Mouse (Mus musculus) urinary bladder, adult 2 months (tissue): ENCODE measurements around the gene Gucd1. TPM values are rescaled to one million over a fixed set of nuclear protein-coding genes. Genes with fewer than 3 reads are reported as not detected.
"Not testable (repeated sequence)": the region's sequence is repeated elsewhere in the genome, so short reads cannot be mapped to it uniquely, and the experiment has no call there.

Source experiments
- DNase-seq: peaks from one replicate; pipeline ENCODE4 v3.0.0; 2022; ENCODE audit warnings: low spot score
- polyA plus RNA-seq: library from polyadenylated mRNA; depleted of rRNA; stranded (reverse); fragments of >200 nt; gene quantifications from 2 replicates; pipeline ENCODE4 v1.2.3, GENCODE M21; 2012

Gucd1 gene
- polyA plus RNA-seq, 1 experiment = 13.4 TPM

DNA sequence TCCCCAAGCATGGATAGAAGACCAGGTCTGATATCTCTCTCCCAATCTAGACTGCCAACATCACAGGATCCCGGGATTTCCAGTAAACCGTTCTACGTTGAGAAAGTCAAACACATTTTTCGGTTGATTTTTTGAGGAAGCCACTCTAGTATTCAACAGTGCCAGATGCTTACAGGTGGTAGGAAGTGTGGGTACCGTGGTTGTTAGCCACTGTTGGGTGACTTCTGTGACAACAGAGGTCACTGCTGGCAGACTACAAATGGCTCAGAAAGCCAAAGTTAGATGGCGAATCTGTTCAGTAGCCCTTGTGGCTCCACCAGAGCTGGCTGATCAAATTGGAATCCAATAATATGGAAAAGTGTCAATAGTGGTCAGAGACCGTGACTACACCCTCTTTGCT lies 14.1 kb downstream of the Gucd1 start:
- no peak for DNase-seq

GRCm38 (mm10) chr10:75501641-75502040 lies 16.1 kb downstream of the Gucd1 start:
- no peak for DNase-seq

GRCm38 (mm10) chr10:75500345-75500744 lies 17.4 kb downstream of the Gucd1 start:
- DNase-seq = no peak

DNA sequence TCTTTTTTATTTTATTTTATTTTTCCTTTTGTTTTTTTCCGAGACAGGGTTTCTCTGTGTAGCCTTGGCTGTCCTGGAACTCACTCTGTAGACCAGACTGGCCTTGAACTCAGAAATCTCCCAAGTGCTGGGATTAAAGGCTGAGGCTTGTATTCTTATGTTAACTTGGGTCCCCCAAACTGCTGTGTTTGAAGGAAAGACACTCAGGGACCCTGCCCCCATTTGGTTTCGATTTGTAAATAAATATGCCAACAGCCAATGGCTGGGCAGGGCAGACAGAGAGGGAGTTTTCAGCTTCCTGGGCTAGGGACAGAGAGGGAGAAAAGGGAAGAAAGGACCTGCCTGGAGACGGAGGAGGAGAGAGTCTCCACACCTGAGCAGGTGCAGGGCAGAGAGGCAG lies 18.0 kb downstream of the Gucd1 start:
- DNase-seq = no peak

- DNase-seq = not testable (repeated sequence)
These were observed 18.6 kb downstream of the Gucd1 start for GRCm38 (mm10) chr10:75499214-75499613.

DNA sequence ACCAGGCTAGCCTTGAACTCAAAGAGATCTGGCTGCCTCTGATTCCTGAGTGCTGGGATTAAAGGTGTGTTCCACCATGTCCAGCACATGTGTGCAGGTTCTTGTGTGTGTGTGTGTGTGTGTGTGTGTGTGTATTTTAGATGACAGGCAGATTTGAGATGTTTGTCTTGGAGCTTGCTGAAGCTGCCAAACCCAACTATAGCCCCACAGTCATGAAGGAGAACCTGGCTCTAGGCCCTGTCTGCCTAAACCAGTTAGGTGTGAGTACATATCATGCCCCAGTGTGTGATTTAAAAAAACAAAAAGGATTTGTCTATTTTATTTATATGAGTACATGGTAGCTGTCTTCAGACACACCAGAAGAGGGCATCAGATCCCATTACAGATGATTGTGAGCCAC lies 21.9 kb downstream of the Gucd1 start:
- no peak for DNase-seq

DNA sequence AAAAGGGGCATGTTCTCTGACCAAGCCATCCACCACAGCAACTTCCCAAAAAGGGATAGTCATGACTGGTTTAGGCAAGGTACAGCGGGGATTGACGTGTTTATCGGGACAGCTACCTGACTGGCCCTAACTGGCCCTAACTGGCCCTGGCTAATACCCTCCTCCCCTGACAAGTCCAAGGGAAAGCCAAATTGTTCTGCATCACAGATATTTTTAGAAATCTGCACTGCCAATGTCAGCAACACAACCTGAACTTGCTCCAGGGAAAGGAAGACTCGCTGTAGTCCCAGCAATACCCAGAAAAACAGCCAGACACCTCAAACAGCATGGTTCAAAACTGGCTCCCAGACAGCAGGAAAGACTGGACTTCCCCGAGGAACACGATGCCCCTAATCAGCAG lies 22.5 kb downstream of the Gucd1 start:
- DNase-seq = no peak

DNA sequence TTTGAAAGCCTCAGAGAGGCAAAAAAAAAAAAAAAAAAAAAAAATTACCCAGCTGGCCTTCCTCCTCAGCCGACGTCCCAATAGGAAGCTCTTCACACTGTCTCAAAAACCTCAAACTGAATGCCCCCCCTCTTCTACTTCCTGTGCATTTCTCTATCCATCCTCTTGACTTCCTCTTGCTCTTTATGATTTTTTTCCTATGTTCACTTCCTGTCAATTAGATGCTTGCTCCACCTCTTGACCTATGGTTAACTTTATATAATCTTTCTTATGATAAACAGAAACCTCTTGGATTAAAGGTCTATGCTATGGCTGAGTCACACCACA lies 25.9 kb downstream of the Gucd1 start:
- DNase-seq = no peak

- no peak for DNase-seq
These were observed 26.4 kb downstream of the Gucd1 start for GRCm38 (mm10) chr10:75491234-75491935.

DNA sequence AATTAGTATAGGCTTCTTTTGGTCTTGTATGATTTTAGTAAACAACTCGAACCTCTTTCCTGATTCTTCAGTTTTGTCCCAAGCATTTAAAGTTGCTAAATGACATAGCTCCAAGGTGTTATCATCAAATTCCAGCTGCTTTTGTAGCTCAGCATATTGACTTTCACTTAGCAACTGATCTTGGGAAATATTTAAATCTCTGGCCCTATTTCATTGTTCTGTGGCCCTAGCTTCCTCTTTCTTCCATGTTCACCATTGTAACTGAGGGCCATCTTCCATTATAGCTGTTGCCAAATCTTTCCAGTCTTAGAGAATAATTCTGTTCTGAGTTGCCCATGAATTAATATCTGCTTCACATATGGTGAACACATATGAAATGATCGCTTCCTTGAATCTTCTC lies 27.0 kb downstream of the Gucd1 start:
- DNase-seq = no peak

DNA sequence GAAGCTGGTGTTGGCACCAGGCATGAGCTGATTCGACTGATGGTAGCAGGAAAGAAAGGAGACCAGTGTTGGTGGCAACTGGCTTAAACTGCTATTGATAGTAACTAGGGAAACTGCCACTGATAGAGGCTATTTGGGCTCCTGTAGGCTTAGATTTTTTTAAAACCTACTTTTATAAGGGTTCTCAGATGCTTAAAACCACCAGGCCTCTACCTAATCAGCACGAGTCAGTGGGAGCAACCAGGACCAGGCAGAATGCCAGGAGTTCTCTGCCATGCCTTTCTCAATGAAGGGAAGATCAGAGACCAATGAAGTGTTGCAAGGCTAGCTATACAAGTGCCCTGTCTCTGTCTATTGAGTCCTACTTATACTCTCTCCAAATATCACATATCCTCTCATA lies 28.2 kb downstream of the Gucd1 start:
- DNase-seq = no peak

DNA sequence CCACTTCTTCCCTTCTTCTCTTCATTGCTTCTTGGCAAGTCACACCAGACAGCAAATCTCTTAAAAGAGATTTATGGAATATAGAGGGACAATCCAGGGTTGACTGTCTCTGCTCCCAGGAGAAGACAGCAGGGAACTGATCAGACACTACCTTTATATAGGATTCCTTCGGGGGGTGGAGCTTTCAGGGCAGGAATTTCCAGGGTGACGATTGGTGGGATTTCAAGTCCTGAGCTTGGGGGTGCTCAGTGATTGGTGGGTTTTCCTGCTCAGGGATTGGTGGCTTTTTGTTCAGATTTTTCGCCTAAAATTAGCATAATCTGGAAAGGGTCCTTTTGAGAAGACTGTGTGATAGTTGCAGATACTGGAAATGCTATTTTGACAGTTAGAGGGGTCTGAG lies 30.6 kb downstream of the Gucd1 start:
- DNase-seq = no peak

GRCm38 (mm10) chr10:75486086-75486979 lies 31.4 kb downstream of the Gucd1 start:
- no peak for DNase-seq

GRCm38 (mm10) chr10:75484767-75485166 lies 33.0 kb downstream of the Gucd1 start:
- DNase-seq = no peak

DNA sequence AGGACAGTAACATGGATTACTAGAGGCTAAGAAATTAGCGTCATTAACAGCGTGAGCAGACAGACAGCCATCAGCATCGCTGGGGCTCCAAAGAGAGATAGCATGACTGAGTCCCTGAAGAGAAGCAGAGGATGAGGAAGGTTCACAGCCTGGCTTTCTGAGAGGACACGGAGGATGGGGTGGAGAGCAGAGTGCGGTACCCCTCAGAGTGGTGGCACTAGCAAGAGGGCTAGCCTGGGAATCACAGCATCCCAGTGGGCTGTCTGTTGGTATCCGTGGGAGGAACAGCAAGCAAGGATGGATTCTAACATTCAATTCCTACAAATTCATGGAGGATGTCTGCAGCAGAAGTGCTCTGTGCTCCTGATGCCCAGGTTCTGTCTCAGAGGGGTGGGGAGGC lies 33.7 kb downstream of the Gucd1 start:
- no peak for DNase-seq

DNA sequence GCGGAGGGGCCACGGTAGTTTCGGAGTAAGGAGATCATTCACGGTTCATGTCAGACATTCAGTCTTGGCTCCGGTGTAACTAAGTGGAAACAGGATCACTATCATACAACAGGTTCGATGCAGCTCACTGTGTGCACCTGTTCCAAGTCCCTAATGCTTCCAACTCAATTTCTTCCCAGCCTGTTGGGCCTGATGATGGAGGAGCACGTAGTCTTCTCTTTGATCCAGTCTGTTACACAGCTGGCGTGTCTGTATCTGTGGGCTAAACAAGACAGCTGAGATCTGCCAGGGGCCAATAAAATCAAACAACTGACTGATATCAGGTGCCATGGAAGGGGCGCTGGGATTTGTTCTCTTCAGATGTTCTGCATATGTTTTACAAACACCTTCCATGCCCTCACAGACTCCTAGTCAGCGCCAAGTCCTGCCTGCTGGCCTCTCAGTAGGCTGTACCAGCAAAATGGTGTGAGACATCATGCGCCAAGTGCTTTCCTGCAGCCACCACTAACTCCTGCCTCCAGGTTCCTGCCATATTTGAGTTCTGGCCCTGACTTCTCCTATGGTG lies 34.8 kb downstream of the Gucd1 start:
- no peak for DNase-seq

DNA sequence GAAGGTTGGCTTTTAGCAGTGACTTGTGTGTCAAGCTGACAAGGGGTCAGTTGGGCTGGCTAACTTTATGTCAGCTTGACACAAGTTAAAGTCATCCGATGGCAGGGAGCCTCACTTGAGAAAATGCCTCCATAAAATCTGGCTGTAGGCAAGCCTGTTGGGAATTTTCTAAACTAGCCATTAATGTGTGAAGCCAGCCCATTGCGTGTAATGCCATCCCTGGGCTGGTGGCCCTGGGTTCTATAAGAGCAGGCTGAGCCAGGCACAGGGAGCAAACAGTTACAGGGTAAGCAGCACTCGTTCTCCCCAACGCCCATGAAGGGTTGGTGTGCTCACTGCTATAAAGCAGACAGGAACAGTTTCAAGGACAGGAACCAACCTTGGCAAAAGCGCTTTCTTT lies 35.5 kb downstream of the Gucd1 start:
- DNase-seq = no peak

GRCm38 (mm10) chr10:75481703-75482102 lies 36.1 kb downstream of the Gucd1 start:
- no peak for DNase-seq

GRCm38 (mm10) chr10:75479955-75480354 lies 37.8 kb downstream of the Gucd1 start:
- no peak for DNase-seq

DNA sequence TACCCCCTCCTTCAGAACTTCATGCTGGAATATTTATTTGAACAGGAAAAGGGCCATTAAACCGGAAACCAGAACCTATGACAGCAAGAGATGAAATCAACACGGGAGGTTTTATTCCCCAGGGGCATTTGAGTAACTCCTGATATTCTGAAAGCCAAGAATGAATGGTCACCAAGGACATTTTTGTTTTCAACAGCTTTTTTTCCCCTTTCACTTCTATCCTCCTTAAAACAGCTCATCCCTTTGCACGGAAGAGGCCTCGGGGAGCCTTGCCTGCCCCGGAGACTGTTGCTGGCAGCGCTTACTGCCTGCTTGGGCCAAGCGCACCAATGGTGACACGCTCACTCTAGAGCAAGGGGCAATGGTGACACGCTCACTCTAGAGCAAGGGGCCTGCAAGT lies 40.7 kb downstream of the Gucd1 start:
- no peak for DNase-seq

DNA sequence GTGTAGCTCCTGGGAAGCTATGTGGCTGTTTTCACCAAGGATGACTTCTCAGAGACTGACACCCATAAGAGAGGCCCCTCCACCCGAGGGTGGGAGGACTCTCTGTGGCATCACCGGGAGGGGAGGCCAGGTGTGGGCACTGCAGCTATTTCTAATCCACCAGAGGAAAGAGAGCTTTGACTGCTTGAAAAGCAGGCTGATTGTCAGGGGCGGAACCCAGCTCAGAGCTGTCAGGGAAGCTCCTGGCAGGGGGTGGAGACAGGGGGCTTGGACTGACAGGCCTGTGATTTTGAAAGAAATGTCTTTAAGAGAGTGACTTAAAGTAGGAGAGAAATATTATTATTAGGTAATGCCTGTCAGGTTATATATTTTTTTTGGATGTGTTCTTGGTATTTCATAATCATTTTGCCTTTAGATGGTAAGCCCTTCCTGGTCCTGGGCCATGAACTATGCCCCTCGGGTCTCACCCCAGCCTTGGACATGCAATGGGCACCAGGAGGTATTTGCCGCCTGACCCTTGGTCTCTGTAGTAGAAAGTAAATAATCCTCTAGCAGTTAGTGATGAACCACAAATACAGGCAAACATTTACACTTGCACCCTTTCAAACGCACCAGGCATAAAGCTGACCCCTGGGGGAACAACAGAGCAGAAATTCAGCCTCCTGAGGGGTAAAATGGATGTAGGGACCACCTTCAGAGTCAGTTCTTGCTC lies 42.5 kb downstream of the Gucd1 start:
- DNase-seq = not testable (repeated sequence)

DNA sequence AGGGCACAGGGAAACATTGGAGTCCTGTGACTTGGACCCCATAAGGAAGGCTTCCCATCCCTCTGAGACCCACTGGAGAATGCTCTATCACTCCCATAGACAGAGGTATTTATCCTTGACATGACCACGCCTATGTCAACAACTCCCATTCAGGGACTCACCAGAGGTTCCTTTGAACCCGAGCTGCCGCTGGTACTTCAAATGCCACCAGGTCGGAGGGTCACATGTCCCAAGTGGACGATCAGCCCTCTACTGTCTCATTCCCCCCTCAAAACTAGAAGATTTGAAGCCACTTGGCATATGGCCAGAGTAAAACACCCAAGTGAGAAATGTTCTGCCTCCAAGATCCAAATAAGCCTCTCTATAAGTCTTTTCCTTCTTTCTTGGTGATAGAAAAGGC lies 43.2 kb downstream of the Gucd1 start:
- DNase-seq = no peak
